Mouse (Mus musculus) left cerebral cortex, postnatal 10 days (tissue): ENCODE measurements around the gene Ccdc158. TPM values are rescaled to one million over a fixed set of nuclear protein-coding genes. Genes with fewer than 3 reads are reported as not detected.
A peak's percentile ranks its signal among the peaks of the same experiment; 100 is the strongest.

Source experiments
- DNase-seq, 2 experiments: peaks; one replicate each; pipeline ENCODE4 v3.0.0; 2021 to 2022; ENCODE audit warnings: low spot score in 2 of 2, mixed read lengths in 1 of 2; ENCODE audit errors: extremely low spot score in 1 of 2
- intact Hi-C: fragments of 180-260 bp; cut with DNase I; formaldehyde crosslinking; loops from one replicate; pipeline ENCODE4 v1.15.1; 2025
- total RNA-seq, 2 experiments: library from RNA; stranded (reverse); gene quantifications; 2 replicates each; pipeline ENCODE4 v1.2.3; 2021

Ccdc158 gene
- total RNA-seq, 2 experiments from 2014 or later = 0.26 to 0.41 TPM

GRCm38 (mm10) chr5:92621883-92622282 is 53.2 kb downstream of the Ccdc158 start:
- no peak for DNase-seq
- intact Hi-C loops = no loop called here

- intact Hi-C loops = no loop called here
- DNase-seq = no peak
Measured at GRCm38 (mm10) chr5:92612756-92613155, 62.3 kb downstream of the Ccdc158 start.

GRCm38 (mm10) chr5:92607492-92608229 is 67.4 kb downstream of the Ccdc158 start:
- DNase-seq = no peak
- intact Hi-C loops = no loop called here

- intact Hi-C loops = loop anchor here (5.0 kb wide), 1 partner anchor 142 kb away; no protein-coding TSS in a partner anchor
Measured at GRCm38 (mm10) chr5:92604452-92605247, 70.4 kb downstream of the Ccdc158 start.

GRCm38 (mm10) chr5:92602691-92603690 is 72.1 kb downstream of the Ccdc158 start, which contains the start of gene Stbd1:
Gene Stbd1 (plus strand): TSS chr5:92603041.
- peak in 1 of 2 experiments; percentile 60 for DNase-seq
- intact Hi-C loops = loop anchor here (5.0 kb wide), 1 partner anchor 141 kb away; no protein-coding TSS in a partner anchor

More at GRCm38 (mm10) chr5:92604452-92605247, 70.4 kb downstream of the Ccdc158 start:
- DNase-seq = peak in 1 of 2 experiments; percentile 61

- intact Hi-C loops = no loop called here
- no peak for DNase-seq
Measured at GRCm38 (mm10) chr5:92599030-92599429, 76.0 kb downstream of the Ccdc158 start.

GRCm38 (mm10) chr5:92596865-92597264 is 78.2 kb downstream of the Ccdc158 start:
- no peak for DNase-seq
- intact Hi-C loops = no loop called here

GRCm38 (mm10) chr5:92595026-92595425 is 80.0 kb downstream of the Ccdc158 start:
- no peak for DNase-seq
- intact Hi-C loops = no loop called here

- intact Hi-C loops = no loop called here
- DNase-seq = no peak
Measured at GRCm38 (mm10) chr5:92585932-92586331, 89.1 kb downstream of the Ccdc158 start.

- no peak for DNase-seq
- intact Hi-C loops = no loop called here
Measured at GRCm38 (mm10) chr5:92579559-92579958, 95.5 kb downstream of the Ccdc158 start.

GRCm38 (mm10) chr5:92571232-92571631 is 103.8 kb downstream of the Ccdc158 start:
- no peak for DNase-seq
- intact Hi-C loops = no loop called here

- DNase-seq = no peak
- intact Hi-C loops = no loop called here
Measured at GRCm38 (mm10) chr5:92562002-92562401, 113.1 kb downstream of the Ccdc158 start.

- intact Hi-C loops = no loop called here
- DNase-seq = no peak
Measured at GRCm38 (mm10) chr5:92560201-92560600, 114.9 kb downstream of the Ccdc158 start.

Other genes starting within 250 kb of the Ccdc158 start
- gene Nup54, start 240.1 kb downstream of the Ccdc158 start, total RNA-seq = 10 to 100 TPM; 38.0 to 41.7 TPM
- 10 to 100 TPM; 90.0 to 92.6 TPM for gene Scarb2, start 168.4 kb downstream of the Ccdc158 start, total RNA-seq
- gene Fam47e, start 120.2 kb downstream of the Ccdc158 start, total RNA-seq = under 1 TPM in 1 of 2 experiments, not detected in 1; 0.55 TPM
- gene Stbd1, start 72.2 kb downstream of the Ccdc158 start, total RNA-seq = 1 to 10 TPM in 1 of 2 experiments, under 1 TPM in 1; 0.73 to 1.5 TPM
- 1 to 10 TPM; 4.2 to 4.9 TPM for gene Shroom3, start 8.2 kb upstream of the Ccdc158 start, total RNA-seq